Mouse (Mus musculus) liver, postnatal 0 days (tissue): ENCODE results near the gene Hibadh.

Experiments
- CTCF ChIP-seq: sonication (generic); IDR thresholded peaks from 2 replicates; pipeline ENCODE4 v1.5.1; 2016; ENCODE audit warnings: antibody characterized with exemption, low read depth
- EP300 ChIP-seq: IDR thresholded peaks from 2 replicates; pipeline ENCODE4 v1.6.1; 2016; ENCODE audit warnings: antibody characterized with exemption, low read depth, mild to moderate bottlenecking

DNA sequence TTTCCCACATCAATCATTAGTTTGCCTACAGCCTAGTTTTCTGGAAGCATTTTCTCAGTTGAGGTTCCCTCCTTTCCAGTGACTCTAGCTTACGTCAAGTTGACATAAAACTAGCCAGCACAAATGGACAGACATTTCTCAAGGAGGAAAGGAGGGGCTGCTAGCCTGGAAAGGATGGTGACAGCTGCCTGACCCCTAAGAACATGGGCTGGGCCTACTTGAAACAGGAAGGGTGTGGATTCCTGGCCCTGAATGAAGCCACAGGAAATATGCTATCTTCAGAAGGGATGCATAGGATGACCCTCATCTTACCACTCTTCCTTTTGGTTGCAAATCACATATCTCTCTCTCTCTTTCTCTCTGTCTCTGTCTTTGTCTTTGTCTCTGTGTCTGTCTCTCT lies 138.7 kb downstream of the Hibadh start:
- TF ChIP-seq CTCF (no peak), EP300 (no peak)
